Mouse (Mus musculus): Measurements from ENCODE around the gene Lta. TPM values are rescaled to one million over a fixed set of nuclear protein-coding genes. Genes with fewer than 3 reads are reported as not detected.
A peak's percentile ranks its signal among the peaks of the same experiment; 100 is the strongest.

Lta gene
- polyA plus RNA-seq, 1 experiment from 2014 or later = not detected

- WGBS = 72% methylated on average over 18 of the region's 18 CpGs
- Histone ChIP-seq H3K36me3 (ENCODE audit: insufficient read depth, low read length) (peaks cover 12% of the 10 kb centered on the region; the same call in 1 of the 2 replicates), H3K4me2 (ENCODE audit: low read length) (no peak overlapping the region), H3K27me3 (ENCODE audit: insufficient read depth, low read length) (no peaks in the 10 kb centered on the region), H3K4me1 (replicated peaks; ENCODE audit: insufficient read depth, low read length) (no peaks in the 10 kb centered on the region; the same call in 1 of the 2 replicates), H3K9me3 (replicated peaks; ENCODE audit: low read length) (no peaks in the 10 kb centered on the region), H3K4me3 (replicated peaks; ENCODE audit: low read depth, low read length) (no peak overlapping the region), H3K9ac (ENCODE audit: low read depth, low read length) (no peak overlapping the region), H3K27ac (peak overlapping the region; percentile 57)
- ATAC-seq (replicated peaks; ENCODE audit: low FRiP score, low read depth) (no peak), DNase-seq (ENCODE audit: low spot score) (no peak)
- TF ChIP-seq CTCF (IDR thresholded peaks at IDR 0.05; ENCODE audit: low read depth) = no peak
These were observed 13.5 kb upstream of the Lta start for GRCm38 (mm10) chr17:35218516-35219193.

GRCm38 (mm10) chr17:35213071-35213470, 7.9 kb upstream of the Lta start:
- WGBS = 92% methylated on average over 5 of the region's 5 CpGs
- Histone ChIP-seq H3K27ac (no peak overlapping the region), H3K9me3 (replicated peaks; ENCODE audit: low read length) (no peaks in the 10 kb centered on the region), H3K4me1 (replicated peaks; ENCODE audit: insufficient read depth, low read length) (no peaks in the 10 kb centered on the region), H3K4me2 (ENCODE audit: low read length) (no peak overlapping the region), H3K36me3 (ENCODE audit: insufficient read depth, low read length) (no peaks in the 10 kb centered on the region), H3K9ac (ENCODE audit: low read depth, low read length) (no peak overlapping the region), H3K27me3 (ENCODE audit: insufficient read depth, low read length) (no peaks in the 10 kb centered on the region), H3K4me3 (replicated peaks; ENCODE audit: low read depth, low read length) (no peak overlapping the region)
- no peak for ATAC-seq (replicated peaks; ENCODE audit: low FRiP score, low read depth)
- no peak for DNase-seq (ENCODE audit: low spot score)
- no peak for TF ChIP-seq CTCF (IDR thresholded peaks at IDR 0.05; ENCODE audit: low read depth)

- Histone ChIP-seq H3K9ac (ENCODE audit: low read depth, low read length) (no peak overlapping the region), H3K4me2 (ENCODE audit: low read length) (no peak overlapping the region), H3K27ac (no peak overlapping the region), H3K4me3 (replicated peaks; ENCODE audit: low read depth, low read length) (no peak overlapping the region), H3K27me3 (ENCODE audit: insufficient read depth, low read length) (no peaks in the 10 kb centered on the region), H3K9me3 (replicated peaks; ENCODE audit: low read length) (no peaks in the 10 kb centered on the region), H3K36me3 (ENCODE audit: insufficient read depth, low read length) (no peaks in the 10 kb centered on the region), H3K4me1 (replicated peaks; ENCODE audit: insufficient read depth, low read length) (no peaks in the 10 kb centered on the region)
- ATAC-seq (replicated peaks; ENCODE audit: low FRiP score, low read depth) (no peak), DNase-seq (ENCODE audit: low spot score) (no peak)
- 52% methylated on average over 3 of the region's 3 CpGs for WGBS
- TF ChIP-seq CTCF (IDR thresholded peaks at IDR 0.05; ENCODE audit: low read depth) = no peak
These were observed 5.4 kb upstream of the Lta start for GRCm38 (mm10) chr17:35210593-35210992.

GRCm38 (mm10) chr17:35209785-35210535, 4.8 kb upstream of the Lta start:
- WGBS = 73% methylated on average over 12 of the region's 12 CpGs
- no peak for DNase-seq (ENCODE audit: low spot score)
- Histone ChIP-seq H3K9ac (ENCODE audit: low read depth, low read length) (no peak overlapping the region), H3K4me3 (replicated peaks; ENCODE audit: low read depth, low read length) (no peak overlapping the region), H3K4me1 (replicated peaks; ENCODE audit: insufficient read depth, low read length) (no peaks in the 10 kb centered on the region), H3K36me3 (ENCODE audit: insufficient read depth, low read length) (no peaks in the 10 kb centered on the region), H3K27ac (no peak overlapping the region), H3K27me3 (ENCODE audit: insufficient read depth, low read length) (no peaks in the 10 kb centered on the region), H3K4me2 (ENCODE audit: low read length) (no peak overlapping the region), H3K9me3 (replicated peaks; ENCODE audit: low read length) (no peaks in the 10 kb centered on the region)
- ATAC-seq (replicated peaks; ENCODE audit: low FRiP score, low read depth) = no peak
- no peak for TF ChIP-seq CTCF (IDR thresholded peaks at IDR 0.05; ENCODE audit: low read depth)

- H3K27me3 ChIP-seq (ENCODE audit: insufficient read depth, low read length) = no peaks in the 10 kb centered on the region
- H3K4me1 ChIP-seq (replicated peaks; ENCODE audit: insufficient read depth, low read length) = no peaks in the 10 kb centered on the region
- H3K4me2 ChIP-seq (ENCODE audit: low read length) = no peak overlapping the region
- DNase-seq (ENCODE audit: low spot score) (no peak), ATAC-seq (replicated peaks; ENCODE audit: low FRiP score, low read depth) (no peak)
- no peak overlapping the region for H3K4me3 ChIP-seq (replicated peaks; ENCODE audit: low read depth, low read length)
- WGBS = 31% methylated on average over 10 of the region's 10 CpGs
- H3K27ac ChIP-seq = no peak overlapping the region
- no peak for TF ChIP-seq CTCF (IDR thresholded peaks at IDR 0.05; ENCODE audit: low read depth)
- no peaks in the 10 kb centered on the region for H3K9me3 ChIP-seq (replicated peaks; ENCODE audit: low read length)
- H3K36me3 ChIP-seq (ENCODE audit: insufficient read depth, low read length) = no peaks in the 10 kb centered on the region
- no peak overlapping the region for H3K9ac ChIP-seq (ENCODE audit: low read depth, low read length)
These were observed 224 bp upstream of the Lta start for GRCm38 (mm10) chr17:35205380-35205769.

- Histone ChIP-seq H3K4me3 (replicated peaks; ENCODE audit: low read depth, low read length) (no peak overlapping the region), H3K27me3 (ENCODE audit: insufficient read depth, low read length) (no peaks in the 10 kb centered on the region), H3K9ac (ENCODE audit: low read depth, low read length) (no peak overlapping the region), H3K9me3 (replicated peaks; ENCODE audit: low read length) (no peaks in the 10 kb centered on the region), H3K27ac (no peak overlapping the region), H3K36me3 (ENCODE audit: insufficient read depth, low read length) (no peaks in the 10 kb centered on the region), H3K4me1 (replicated peaks; ENCODE audit: insufficient read depth, low read length) (no peaks in the 10 kb centered on the region), H3K4me2 (ENCODE audit: low read length) (no peak overlapping the region)
- no peak for TF ChIP-seq CTCF (IDR thresholded peaks at IDR 0.05; ENCODE audit: low read depth)
- no peak for ATAC-seq (replicated peaks; ENCODE audit: low FRiP score, low read depth)
- WGBS = 74% methylated on average over 4 of the region's 4 CpGs
- no peak for DNase-seq (ENCODE audit: low spot score)
These were observed 2.7 kb downstream of the Lta start for GRCm38 (mm10) chr17:35202442-35202841.

Measured in kidney, postnatal 0 days (tissue).